Mouse (Mus musculus) T-helper 2 cell (primary cell): ENCODE data around the gene Atp5d.

Source experiments
- in situ Hi-C: fragments of 300-600 bp; cut with MboI, MseI; formaldehyde crosslinking; loops from one replicate; pipeline ENCODE4 v1.15.1; 2025; ENCODE audit warnings: high pct_unique_total_duplicates

Atp5d gene

DNA sequence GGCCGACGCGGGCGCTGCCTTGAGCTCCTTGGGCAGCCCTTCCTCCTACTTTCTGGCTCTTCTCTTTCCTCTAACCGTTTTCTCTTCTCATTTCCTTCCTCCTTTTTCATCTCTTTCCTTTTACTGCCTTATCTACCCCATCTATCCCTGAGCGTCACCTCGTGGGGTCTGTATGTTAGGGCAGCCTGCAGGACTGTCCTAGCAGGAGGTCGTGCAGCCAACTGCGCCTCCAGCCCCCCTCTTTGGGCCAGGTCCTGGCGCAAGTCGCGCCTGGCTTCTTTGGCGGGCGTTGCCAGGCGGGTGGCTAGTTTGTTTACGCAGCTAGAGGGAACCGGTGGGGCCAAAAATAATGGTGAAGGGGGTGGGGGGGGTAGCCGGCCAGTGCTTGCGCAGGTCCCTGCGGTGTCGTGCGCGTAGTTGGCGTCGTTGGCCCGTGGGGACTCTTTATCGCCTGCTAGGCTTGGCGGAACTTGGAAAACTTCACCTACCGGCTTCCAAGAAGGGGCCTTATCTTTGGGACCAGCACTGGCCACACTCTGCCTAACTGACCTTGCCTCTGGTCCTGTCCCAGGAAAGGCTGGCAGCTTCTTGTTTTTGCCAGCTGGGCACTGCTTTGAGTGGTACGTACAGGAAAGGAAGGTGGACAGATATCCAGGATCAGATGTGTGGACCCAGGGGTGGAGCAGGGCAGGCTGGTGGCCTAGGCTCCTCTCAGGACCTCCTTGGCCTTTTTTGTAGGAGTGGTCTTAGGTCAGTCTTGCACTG lies 21.3 kb upstream of the Atp5d start:
- in situ Hi-C loops = loop anchor here (10.0 kb wide), 1 partner anchor 122 kb away; the partner anchor contains the start of gene Abca7

GRCm38 (mm10) chr10:80117736-80118135 lies 20.7 kb upstream of the Atp5d start:
- in situ Hi-C loops = loop anchor here (10.0 kb wide), 1 partner anchor 123 kb away; the partner anchor contains the start of gene Abca7

GRCm38 (mm10) chr10:80118552-80118951 lies 19.9 kb upstream of the Atp5d start:
- in situ Hi-C loops = loop anchor here (10.0 kb wide), 1 partner anchor 124 kb away; the partner anchor contains the start of gene Abca7

- in situ Hi-C loops = no loop called here
Measured at GRCm38 (mm10) chr10:80120146-80120545, 18.3 kb upstream of the Atp5d start.

- in situ Hi-C loops = no loop called here
Measured at GRCm38 (mm10) chr10:80121639-80122038, 16.8 kb upstream of the Atp5d start.

- in situ Hi-C loops = no loop called here
Measured at GRCm38 (mm10) chr10:80123932-80124562, 14.4 kb upstream of the Atp5d start.

- in situ Hi-C loops = no loop called here
Measured at GRCm38 (mm10) chr10:80127920-80128319, 10.5 kb upstream of the Atp5d start.

DNA sequence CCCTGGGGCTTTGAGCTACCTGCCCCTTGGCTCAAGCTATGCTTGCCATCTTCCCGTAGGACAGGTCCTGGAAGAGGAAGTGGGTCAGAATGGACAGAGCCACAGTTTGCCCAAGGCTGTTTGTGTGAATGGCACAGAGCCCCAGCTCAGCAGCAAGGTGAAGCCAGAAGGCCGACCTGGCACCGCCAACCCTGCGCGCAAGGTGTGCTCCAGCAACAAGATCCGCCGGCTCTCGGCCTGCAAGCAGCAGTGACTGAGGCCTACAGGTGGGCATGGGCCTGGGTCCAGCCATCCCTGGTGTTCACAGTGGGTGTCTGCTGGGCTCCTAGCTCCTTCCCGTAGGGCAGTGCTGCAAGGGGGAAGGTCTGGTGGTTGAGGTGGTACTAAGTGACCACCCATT lies 8.6 kb upstream of the Atp5d start:
- in situ Hi-C loops = no loop called here

- in situ Hi-C loops = no loop called here
Measured at GRCm38 (mm10) chr10:80130403-80131031, 7.9 kb upstream of the Atp5d start.

- in situ Hi-C loops = no loop called here
Measured at GRCm38 (mm10) chr10:80131316-80131951, 7.0 kb upstream of the Atp5d start.

GRCm38 (mm10) chr10:80131952-80132350 lies 6.5 kb upstream of the Atp5d start:
- in situ Hi-C loops = no loop called here

- in situ Hi-C loops = no loop called here
Measured at GRCm38 (mm10) chr10:80133226-80133849, 5.1 kb upstream of the Atp5d start.

- in situ Hi-C loops = no loop called here
Measured at GRCm38 (mm10) chr10:80134421-80134820, 4.0 kb upstream of the Atp5d start.

- in situ Hi-C loops = no loop called here
Measured at GRCm38 (mm10) chr10:80135161-80135560, 3.3 kb upstream of the Atp5d start.

DNA sequence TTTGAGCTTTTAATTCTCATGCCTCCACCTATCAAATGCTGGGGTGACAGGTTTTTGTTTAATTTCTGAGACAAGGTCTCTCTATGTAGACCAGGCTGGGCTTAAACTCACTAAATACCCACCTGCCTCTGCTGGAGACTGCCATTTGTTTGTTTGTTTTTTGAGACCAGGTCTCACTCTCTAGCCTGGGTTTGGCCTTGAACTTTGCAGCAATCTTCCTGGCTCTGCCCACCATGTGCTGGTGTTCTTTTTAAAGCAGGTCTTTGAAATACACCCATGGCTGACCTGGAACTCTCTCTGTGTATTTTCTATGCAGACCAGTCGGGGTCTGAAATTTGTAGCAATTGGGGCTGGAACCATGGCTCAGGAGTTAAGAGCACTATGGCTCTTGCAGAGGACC lies 2.8 kb upstream of the Atp5d start:
- in situ Hi-C loops = no loop called here

GRCm38 (mm10) chr10:80136179-80136951 lies 2.1 kb upstream of the Atp5d start:
- in situ Hi-C loops = no loop called here

GRCm38 (mm10) chr10:80136952-80137625 lies 1.3 kb upstream of the Atp5d start:
- in situ Hi-C loops = no loop called here

DNA sequence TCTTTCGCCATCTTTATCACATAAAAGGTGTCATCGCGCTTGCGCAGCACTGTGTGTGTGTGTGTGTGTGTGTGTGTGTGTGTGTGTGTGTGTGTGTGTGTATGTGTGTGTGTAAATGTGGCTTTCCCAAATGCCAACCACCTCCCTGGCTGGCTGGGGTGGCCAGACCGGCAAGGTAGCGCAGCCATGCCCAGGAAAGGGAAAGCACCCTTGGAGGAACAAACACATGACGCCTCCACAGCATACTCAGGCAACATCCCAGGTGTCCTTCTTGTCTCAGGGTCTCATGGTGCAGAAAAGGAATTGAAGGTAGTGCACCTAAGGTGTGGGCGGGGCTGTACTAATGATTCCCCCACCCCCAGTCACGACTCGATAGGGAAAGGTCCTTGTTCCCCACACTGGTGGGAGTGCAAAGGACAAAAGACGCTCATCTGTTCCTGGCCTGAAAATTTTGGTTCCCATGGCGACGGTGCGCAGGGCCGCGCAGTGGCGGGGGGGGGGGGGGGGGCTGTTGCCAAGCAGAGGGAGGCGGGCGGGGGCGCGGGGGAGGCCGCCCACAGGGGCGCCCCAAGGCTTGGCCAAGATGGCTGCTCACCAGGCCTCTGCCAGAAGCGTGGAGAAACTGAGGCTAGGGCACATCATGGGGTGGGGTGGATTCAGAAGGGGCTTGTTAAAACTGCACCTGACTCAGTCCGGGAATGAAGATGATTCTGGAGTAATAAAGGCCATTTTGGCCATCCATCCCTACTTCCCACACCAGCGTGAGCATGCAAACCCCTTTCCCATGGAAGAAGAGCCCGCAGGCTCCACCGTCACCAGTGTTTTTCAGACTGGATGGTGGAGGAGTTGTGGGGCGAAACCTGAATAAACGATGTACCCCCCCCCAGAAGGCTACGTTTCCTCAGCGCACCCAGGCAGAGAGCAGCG lies 543 bp upstream of the Atp5d start:
- in situ Hi-C loops = no loop called here

DNA sequence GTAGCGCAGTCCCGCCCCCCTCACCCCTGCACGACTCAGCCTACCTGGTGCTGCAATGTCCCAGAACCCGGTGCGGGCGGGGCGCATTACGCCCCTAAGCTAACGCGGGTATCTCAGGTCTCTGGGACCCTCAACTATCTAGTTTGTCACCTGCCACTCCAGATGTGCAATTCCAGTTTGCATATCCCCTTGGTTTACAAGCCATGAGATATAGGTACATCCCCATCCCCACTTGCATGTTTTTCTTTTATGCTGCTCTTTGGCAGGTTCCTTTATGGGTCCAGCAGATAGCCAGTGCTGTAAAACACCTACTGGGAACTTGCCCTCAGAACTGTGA lies 975 bp downstream of the Atp5d start:
- in situ Hi-C loops = no loop called here
